Mouse (Mus musculus) myocyte (in vitro differentiated cells): ENCODE data around the gene Gtpbp3.

ENCODE experiments used
- CEBPB ChIP-seq: IDR thresholded peaks from 2 replicates; pipeline ENCODE4 v1.6.1; 2011; ENCODE audit warnings: mild to moderate bottlenecking, moderate library complexity; ENCODE audit not compliant: poor library complexity, insufficient read depth, severe bottlenecking
- E2F4 ChIP-seq: IDR thresholded peaks from one replicate; pipeline ENCODE4 v1.6.1; 2011; ENCODE audit warnings: mild to moderate bottlenecking, control low read depth, moderate library complexity; ENCODE audit not compliant: insufficient read depth
- MAX ChIP-seq: IDR thresholded peaks from one replicate; pipeline ENCODE4 v1.6.1; 2011; ENCODE audit warnings: low read depth, mild to moderate bottlenecking, control low read depth
- MYOD1 ChIP-seq, 3 experiments: IDR thresholded peaks; one replicate each; pipeline ENCODE4 v1.6.1; 2011; ENCODE audit warnings: control low read depth in 2 of 3, low read depth in 2 of 3, mild to moderate bottlenecking in 2 of 3, moderate library complexity in 1 of 3; ENCODE audit not compliant: insufficient read length in 2 of 3, control insufficient read depth in 1 of 3
- POLR2A ChIP-seq: IDR thresholded peaks from one replicate; pipeline ENCODE4 v1.6.1; 2011; ENCODE audit warnings: low read depth, mild to moderate bottlenecking, control low read depth, moderate library complexity; ENCODE audit not compliant: insufficient read length
- POLR2AphosphoS2 ChIP-seq: IDR thresholded peaks from one replicate; pipeline ENCODE4 v1.6.1; 2011; ENCODE audit warnings: low read depth, control low read depth; ENCODE audit not compliant: insufficient read length
- REST ChIP-seq: IDR thresholded peaks from one replicate; pipeline ENCODE4 v1.6.1; 2011; ENCODE audit warnings: mild to moderate bottlenecking, control low read depth, moderate library complexity; ENCODE audit not compliant: insufficient read depth, insufficient read length
- SRF ChIP-seq: IDR thresholded peaks from one replicate; pipeline ENCODE4 v1.6.1; 2011; ENCODE audit warnings: low read depth; ENCODE audit not compliant: control insufficient read depth, insufficient read length
- TCF12 ChIP-seq: IDR thresholded peaks from one replicate; pipeline ENCODE4 v1.6.1; 2011; ENCODE audit warnings: mild to moderate bottlenecking, control low read depth; ENCODE audit not compliant: poor library complexity, insufficient read depth, severe bottlenecking
- TCF3 ChIP-seq: IDR thresholded peaks from one replicate; pipeline ENCODE4 v1.6.1; 2011; ENCODE audit warnings: low read depth, control low read depth; ENCODE audit not compliant: insufficient read length
- USF1 ChIP-seq: IDR thresholded peaks from one replicate; pipeline ENCODE4 v1.6.1; 2011; ENCODE audit warnings: low read depth, mild to moderate bottlenecking, control low read depth, moderate library complexity

DNA sequence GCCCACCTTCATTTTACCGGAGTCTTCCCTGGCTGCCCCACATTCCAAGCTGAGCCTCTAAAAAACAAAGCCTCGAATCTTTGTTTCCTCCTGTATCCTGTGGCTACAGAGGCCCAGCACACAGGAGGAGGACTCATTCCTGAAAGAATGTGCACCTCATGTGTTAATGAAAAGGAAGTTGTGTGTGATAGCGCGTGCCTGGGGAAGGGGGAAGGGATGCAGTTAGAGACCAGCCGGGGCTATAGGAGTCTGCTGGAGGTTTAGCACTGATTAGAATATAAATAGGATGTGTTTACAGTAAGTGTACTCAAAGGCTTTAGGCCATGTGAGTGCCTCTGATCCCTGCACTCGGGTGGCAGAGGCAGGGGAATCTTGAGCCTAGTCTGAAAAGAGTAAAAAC, 38.4 kb downstream of the Gtpbp3 start:
- TF ChIP-seq POLR2A, result no peak
- TF ChIP-seq USF1, result no peak
- no peak for TF ChIP-seq POLR2AphosphoS2
- no peak for TF ChIP-seq TCF12
- TF ChIP-seq SRF, result no peak
- no peak for TF ChIP-seq TCF3
- no peak for TF ChIP-seq REST
- no peak for TF ChIP-seq E2F4
- TF ChIP-seq MAX, result no peak
- no peak for TF ChIP-seq CEBPB
- TF ChIP-seq MYOD1 (IDR thresholded peaks at IDR 0.05; ENCODE audit: control insufficient read depth in 1 of 3, insufficient read length in 2 of 3, low read depth in 2 of 3), result no peak
